Mouse (Mus musculus): ENCODE results near the gene Olfr175-ps1. TPM values are rescaled to one million over a fixed set of nuclear protein-coding genes. Genes with fewer than 3 reads are reported as not detected.

The Olfr175-ps1 gene
- polyA plus RNA-seq (2015; fragmentation: Nextera tagmentation; extraction: Ambion mirVana) = not detected in 2 replicates

DNA sequence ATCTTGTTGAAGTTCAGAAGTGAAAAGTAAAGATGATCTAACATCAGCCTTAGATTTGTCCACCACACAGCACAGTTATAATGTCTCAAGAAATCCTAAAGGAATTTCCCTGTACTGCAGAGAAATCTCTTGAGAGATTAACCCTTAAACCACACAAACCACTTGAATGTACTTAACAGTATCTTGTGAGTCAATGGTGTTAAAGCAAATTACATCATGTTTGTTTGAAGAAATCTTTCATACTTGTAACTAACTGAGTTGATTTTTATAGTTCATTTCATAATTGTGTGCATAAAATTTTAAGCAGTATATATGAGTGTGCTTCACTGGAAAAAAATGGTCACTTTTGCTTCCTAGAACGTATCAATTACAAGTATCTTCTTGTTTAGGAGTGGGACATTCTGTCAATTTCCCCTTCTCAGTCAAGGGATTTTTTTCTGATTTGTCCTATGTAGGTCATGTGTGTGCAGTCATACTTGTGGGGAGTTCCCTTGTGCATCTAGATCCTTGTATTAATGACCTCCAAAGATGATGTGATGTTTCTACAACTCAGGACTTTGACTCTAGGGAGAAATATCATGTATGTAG, at the start of gene Olfr175-ps1:
Olfr175-ps1 (minus strand) TSS at position 51 of the 588 bp plus-strand sequence.
- Histone ChIP-seq H3K4me3 (no peak within 1 kb of the TSS), H3K9ac (no peak within 1 kb of the TSS), H3K27ac (no peak within 1 kb of the TSS), H3K27me3 (no peaks in the 10 kb centered on the region), H3K36me3 (no peaks in the 10 kb centered on the region), H3K4me1 (no peaks in the 10 kb centered on the region), H3K9me3 (no peaks in the 10 kb centered on the region), H3K4me2 (no peak within 1 kb of the TSS)
- WGBS = 77% methylated on average over 1 of the region's 1 CpGs
- ATAC-seq (ENCODE audit: insufficient number of reproducible peaks, low FRiP score, low TSS enrichment, low read depth) = no peak

DNA sequence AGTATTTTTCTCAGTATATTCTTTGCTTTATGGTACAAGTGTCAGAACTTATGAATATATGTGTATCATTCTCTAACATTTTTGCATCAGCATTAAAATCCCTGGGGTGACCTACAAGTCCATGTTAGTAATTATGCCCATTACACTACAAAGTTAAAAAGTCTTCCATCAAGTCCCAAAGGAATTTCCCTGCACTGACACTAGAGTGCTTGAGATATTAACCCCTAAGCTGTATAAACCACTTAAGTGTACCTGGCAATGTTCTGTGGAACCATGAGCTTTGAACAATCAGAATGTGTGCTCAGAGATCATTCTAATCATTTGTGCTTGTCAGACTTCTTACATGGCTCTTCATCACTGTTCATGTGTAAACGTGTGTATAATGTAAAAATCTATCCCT, 48.1 kb upstream of the Olfr175-ps1 start, which contains the start of gene Olfr177:
Olfr177 (minus strand) TSS at position 101 of the 400 bp plus-strand sequence.
- H3K4me3 ChIP-seq = no peak within 1 kb of the TSS
- 51% methylated on average over 1 of the region's 1 CpGs for WGBS
- no peaks in the 10 kb centered on the region for H3K4me1 ChIP-seq
- no peak within 1 kb of the TSS for H3K9ac ChIP-seq
- no peaks in the 10 kb centered on the region for H3K36me3 ChIP-seq
- no peaks in the 10 kb centered on the region for H3K9me3 ChIP-seq
- H3K4me2 ChIP-seq = no peak within 1 kb of the TSS
- no peak for ATAC-seq (ENCODE audit: insufficient number of reproducible peaks, low FRiP score, low TSS enrichment, low read depth)
- no peaks in the 10 kb centered on the region for H3K27me3 ChIP-seq
- no peak within 1 kb of the TSS for H3K27ac ChIP-seq

DNA sequence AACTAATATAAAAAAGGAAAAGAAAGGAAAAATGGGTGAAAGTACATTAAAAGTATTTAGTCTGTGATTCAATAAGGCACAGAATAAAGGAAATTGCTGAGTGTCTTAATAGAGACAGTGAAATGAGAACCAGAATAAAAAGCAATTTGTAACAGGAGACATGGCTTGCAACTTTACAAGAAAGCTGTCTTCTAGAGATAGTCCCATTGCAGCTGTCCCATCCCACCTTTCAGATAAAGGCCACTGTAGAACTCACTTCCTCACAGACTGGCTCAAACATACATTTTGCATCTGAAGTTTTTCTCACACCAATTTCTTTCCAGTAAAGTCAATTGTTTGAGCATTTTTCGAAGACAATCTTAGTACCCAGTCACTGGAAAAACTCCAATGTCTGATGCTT, 34.9 kb upstream of the Olfr175-ps1 start:
- 56% methylated on average over 1 of the region's 1 CpGs for WGBS
- Histone ChIP-seq H3K27ac (no peak overlapping the region), H3K9me3 (no peaks in the 10 kb centered on the region), H3K4me2 (no peak overlapping the region), H3K4me3 (no peak overlapping the region), H3K9ac (no peak overlapping the region), H3K27me3 (no peaks in the 10 kb centered on the region), H3K4me1 (no peaks in the 10 kb centered on the region), H3K36me3 (no peaks in the 10 kb centered on the region)
- ATAC-seq (ENCODE audit: insufficient number of reproducible peaks, low FRiP score, low TSS enrichment, low read depth) = no peak

DNA sequence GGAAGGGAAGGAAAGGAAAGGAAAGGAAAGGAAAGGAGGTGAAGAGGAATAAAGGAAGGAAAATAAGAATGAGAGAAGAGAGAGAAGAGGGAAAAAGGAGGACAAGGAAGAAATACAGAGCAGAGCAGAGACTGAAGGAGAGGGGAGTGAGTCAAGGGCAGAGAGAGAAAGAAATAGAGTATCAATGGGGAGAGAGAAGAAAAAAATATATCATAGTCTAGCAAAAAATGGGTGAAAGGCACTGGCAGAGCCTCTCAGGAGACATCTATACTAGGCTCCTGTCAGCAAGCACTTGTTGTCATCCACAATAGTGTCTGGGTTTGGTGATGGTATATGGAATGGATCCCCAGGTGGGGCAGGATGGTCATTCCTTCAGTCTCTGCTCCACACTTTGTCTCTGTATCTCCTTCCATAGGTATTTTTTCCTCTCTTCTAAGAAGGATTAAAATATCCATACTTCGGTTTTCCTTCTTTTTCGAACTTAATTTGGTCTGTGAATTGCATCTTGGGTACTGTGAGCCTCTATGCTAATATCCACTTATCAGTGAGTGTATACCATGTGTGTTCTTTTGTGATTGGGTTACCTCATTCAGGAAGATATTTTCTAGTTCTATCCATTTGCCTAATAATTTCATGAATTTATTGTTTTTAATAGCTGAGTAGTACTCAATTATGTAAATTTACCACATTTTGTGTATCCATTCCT, 33.6 kb upstream of the Olfr175-ps1 start:
- ATAC-seq (ENCODE audit: insufficient number of reproducible peaks, low FRiP score, low TSS enrichment, low read depth) = no peak
- H3K27ac ChIP-seq = no peak overlapping the region
- WGBS = 88% methylated on average over 2 of the region's 2 CpGs

DNA sequence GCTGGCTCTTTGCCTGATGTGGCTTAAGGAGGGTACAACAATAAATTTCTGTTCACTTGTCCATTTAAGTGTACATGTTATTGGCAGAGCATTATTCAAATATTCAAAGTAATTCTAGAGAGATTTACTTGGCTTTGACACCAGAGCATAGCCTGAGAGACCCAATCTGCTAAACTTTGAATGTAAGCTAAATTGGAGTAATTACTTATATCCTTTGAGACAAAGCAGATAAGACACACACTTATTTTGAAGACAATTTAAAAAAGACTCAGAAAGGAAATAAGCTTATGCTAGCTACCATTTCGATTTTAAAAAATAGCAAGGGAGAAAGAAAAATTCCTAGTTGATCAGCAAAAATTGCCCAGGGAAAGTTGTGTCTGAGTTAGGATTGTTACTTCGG, 26.4 kb downstream of the Olfr175-ps1 start, which contains the start of gene Olfr173:
Olfr173 (minus strand) TSS at position 101 of the 400 bp plus-strand sequence.
- 69% methylated on average over 2 of the region's 2 CpGs for WGBS
- no peak within 1 kb of the TSS for H3K4me2 ChIP-seq
- ATAC-seq (ENCODE audit: insufficient number of reproducible peaks, low FRiP score, low TSS enrichment, low read depth) = no peak

More for the DNA sequence above, 33.6 kb upstream of the Olfr175-ps1 start:
- Histone ChIP-seq H3K27me3 (no peaks in the 10 kb centered on the region), H3K4me3 (no peak overlapping the region), H3K9ac (no peak overlapping the region), H3K4me1 (no peaks in the 10 kb centered on the region), H3K36me3 (no peaks in the 10 kb centered on the region), H3K4me2 (no peak overlapping the region), H3K9me3 (no peaks in the 10 kb centered on the region)

More for the DNA sequence above, 26.4 kb downstream of the Olfr175-ps1 start, which contains the start of gene Olfr173:
- Histone ChIP-seq H3K27ac (no peak within 1 kb of the TSS), H3K9me3 (no peaks in the 10 kb centered on the region), H3K9ac (no peak within 1 kb of the TSS), H3K4me1 (no peaks in the 10 kb centered on the region), H3K4me3 (no peak within 1 kb of the TSS), H3K27me3 (no peaks in the 10 kb centered on the region), H3K36me3 (no peaks in the 10 kb centered on the region)

Other genes with a start within 250 kb of the Olfr175-ps1 start
- gene Gm813, start 209.8 kb downstream of the Olfr175-ps1 start, polyA plus RNA-seq (2015; fragmentation: Nextera tagmentation; extraction: Ambion mirVana) = not detected in 2 replicates
- gene E330017A01Rik, start 188.0 kb downstream of the Olfr175-ps1 start, polyA plus RNA-seq (2015; fragmentation: Nextera tagmentation; extraction: Ambion mirVana) = not detected in 2 replicates
- gene Cpox, start 156.5 kb downstream of the Olfr175-ps1 start, polyA plus RNA-seq (2015; fragmentation: Nextera tagmentation; extraction: Ambion mirVana) = 25.3 and 30.0 TPM in 2 replicates
- gene Gpr15, start 107.7 kb downstream of the Olfr175-ps1 start, polyA plus RNA-seq (2015; fragmentation: Nextera tagmentation; extraction: Ambion mirVana) = not detected in 2 replicates
- gene Cldnd1, start 98.9 kb downstream of the Olfr175-ps1 start, polyA plus RNA-seq (2015; fragmentation: Nextera tagmentation; extraction: Ambion mirVana) = 138 and 147 TPM in 2 replicates
- not detected in 2 replicates for gene Olfr172, start 63.6 kb downstream of the Olfr175-ps1 start, polyA plus RNA-seq (2015; fragmentation: Nextera tagmentation; extraction: Ambion mirVana)
- gene Olfr173, start 26.5 kb downstream of the Olfr175-ps1 start, polyA plus RNA-seq (2015; fragmentation: Nextera tagmentation; extraction: Ambion mirVana) = not detected in 2 replicates
- gene Olfr177, start 48.0 kb upstream of the Olfr175-ps1 start, polyA plus RNA-seq (2015; fragmentation: Nextera tagmentation; extraction: Ambion mirVana) = not detected in 2 replicates
- not detected in 2 replicates for gene Olfr178, start 65.3 kb upstream of the Olfr175-ps1 start, polyA plus RNA-seq (2015; fragmentation: Nextera tagmentation; extraction: Ambion mirVana)
- gene Olfr181, start 102.0 kb upstream of the Olfr175-ps1 start, polyA plus RNA-seq (2015; fragmentation: Nextera tagmentation; extraction: Ambion mirVana) = not detected in 2 replicates
- gene Olfr180, start 102.6 kb upstream of the Olfr175-ps1 start, polyA plus RNA-seq (2015; fragmentation: Nextera tagmentation; extraction: Ambion mirVana) = not detected in 2 replicates
- not detected in 2 replicates for gene Olfr183, start 168.6 kb upstream of the Olfr175-ps1 start, polyA plus RNA-seq (2015; fragmentation: Nextera tagmentation; extraction: Ambion mirVana)
- gene Olfr186, start 203.5 kb upstream of the Olfr175-ps1 start, polyA plus RNA-seq (2015; fragmentation: Nextera tagmentation; extraction: Ambion mirVana) = not detected in 2 replicates
- not detected in 2 replicates for gene Olfr187, start 213.0 kb upstream of the Olfr175-ps1 start, polyA plus RNA-seq (2015; fragmentation: Nextera tagmentation; extraction: Ambion mirVana)

All from limb, embryonic 15.5 days (tissue).